Mouse (Mus musculus): ENCODE results near the gene Smim14. TPM values are rescaled to one million over a fixed set of nuclear protein-coding genes. Genes with fewer than 3 reads are reported as not detected.

The Smim14 gene
- polyA plus RNA-seq, 1 experiment from 2014 or later, result 177 TPM

- ATAC-seq (ENCODE audit: insufficient read depth, low FRiP score, low read depth), result peak; percentile 88
- Histone ChIP-seq H3K27me3 (replicated peaks) (no peaks in the 10 kb centered on the region), H3K4me3 (replicated peaks) (no peak overlapping the region), H3K9ac (no peak overlapping the region), H3K9me3 (no peaks in the 10 kb centered on the region), H3K4me1 (no peaks in the 10 kb centered on the region), H3K27ac (peak overlapping the region; percentile 55; the same call in 1 of the 2 replicates), H3K4me2 (no peak overlapping the region), H3K36me3 (no peaks in the 10 kb centered on the region)
- WGBS, result 33% methylated on average over 5 of the region's 5 CpGs
These were observed 22.2 kb downstream of the Smim14 start for GRCm38 (mm10) chr5:65514635-65515278.

- H3K27ac ChIP-seq, result peak overlapping the region; percentile 10; the same call in 1 of the 2 replicates
- 73% methylated on average over 3 of the region's 3 CpGs for WGBS
These were observed 23.5 kb downstream of the Smim14 start for GRCm38 (mm10) chr5:65513506-65513905.

GRCm38 (mm10) chr5:65508395-65508794 is 28.6 kb downstream of the Smim14 start:
- no peak for ATAC-seq (ENCODE audit: insufficient read depth, low FRiP score, low read depth)
- Histone ChIP-seq H3K9ac (no peak overlapping the region), H3K4me1 (no peaks in the 10 kb centered on the region), H3K36me3 (no peaks in the 10 kb centered on the region), H3K4me3 (replicated peaks) (no peak overlapping the region), H3K4me2 (no peak overlapping the region), H3K27me3 (replicated peaks) (no peaks in the 10 kb centered on the region), H3K9me3 (no peaks in the 10 kb centered on the region), H3K27ac (no peak overlapping the region)
- 78% methylated on average over 8 of the region's 8 CpGs for WGBS

More at GRCm38 (mm10) chr5:65513506-65513905, 23.5 kb downstream of the Smim14 start:
- Histone ChIP-seq H3K9ac (no peak overlapping the region), H3K36me3 (no peaks in the 10 kb centered on the region), H3K4me3 (replicated peaks) (no peak overlapping the region), H3K4me2 (no peak overlapping the region), H3K9me3 (no peaks in the 10 kb centered on the region), H3K4me1 (no peaks in the 10 kb centered on the region), H3K27me3 (replicated peaks) (no peaks in the 10 kb centered on the region)
- no peak for ATAC-seq (ENCODE audit: insufficient read depth, low FRiP score, low read depth)

- Histone ChIP-seq H3K4me3 (replicated peaks) (no peak overlapping the region), H3K4me2 (peak overlapping the region; percentile 36)
These were observed 31.2 kb downstream of the Smim14 start for GRCm38 (mm10) chr5:65505786-65506185.

GRCm38 (mm10) chr5:65501407-65501806 is 35.6 kb downstream of the Smim14 start:
- H3K4me3 ChIP-seq (replicated peaks), result no peak overlapping the region
- no peak for ATAC-seq (ENCODE audit: insufficient read depth, low FRiP score, low read depth)
- whole genome bisulfite sequencing, result 69% methylated on average over 9 of the region's 9 CpGs
- no peaks in the 10 kb centered on the region for H3K9me3 ChIP-seq
- no peaks in the 10 kb centered on the region for H3K4me1 ChIP-seq
- no peaks in the 10 kb centered on the region for H3K36me3 ChIP-seq
- no peak overlapping the region for H3K27ac ChIP-seq
- H3K27me3 ChIP-seq (replicated peaks), result no peaks in the 10 kb centered on the region
- H3K4me2 ChIP-seq, result no peak overlapping the region
- H3K9ac ChIP-seq, result no peak overlapping the region

More at GRCm38 (mm10) chr5:65505786-65506185, 31.2 kb downstream of the Smim14 start:
- Histone ChIP-seq H3K36me3 (no peaks in the 10 kb centered on the region), H3K9ac (no peak overlapping the region), H3K27ac (no peak overlapping the region), H3K27me3 (replicated peaks) (no peaks in the 10 kb centered on the region), H3K4me1 (no peaks in the 10 kb centered on the region), H3K9me3 (no peaks in the 10 kb centered on the region)
- ATAC-seq (ENCODE audit: insufficient read depth, low FRiP score, low read depth), result no peak
- WGBS, result 8% methylated on average over 8 of the region's 8 CpGs

GRCm38 (mm10) chr5:65500231-65500630 is 36.8 kb downstream of the Smim14 start:
- no peak overlapping the region for H3K27ac ChIP-seq
- ATAC-seq (ENCODE audit: insufficient read depth, low FRiP score, low read depth), result no peak
- H3K9ac ChIP-seq, result no peak overlapping the region
- no peak overlapping the region for H3K4me3 ChIP-seq (replicated peaks)
- 81% methylated on average over 7 of the region's 7 CpGs for WGBS
- H3K4me1 ChIP-seq, result no peaks in the 10 kb centered on the region
- no peaks in the 10 kb centered on the region for H3K36me3 ChIP-seq
- no peak overlapping the region for H3K4me2 ChIP-seq
- H3K9me3 ChIP-seq, result no peaks in the 10 kb centered on the region
- no peaks in the 10 kb centered on the region for H3K27me3 ChIP-seq (replicated peaks)

- under 1% methylated on average over 62 of the region's 69 CpGs for WGBS
- Histone ChIP-seq H3K27ac (peak within 1 kb of the TSS; percentile 97), H3K9ac (peak within 1 kb of the TSS; percentile 94), H3K4me1 (0 out of 2 replicates have a peak, but pooled peaks cover 11% of the 10 kb centered on the region), H3K4me3 (replicated peaks) (peak within 1 kb of the TSS; percentile 96), H3K9me3 (no peaks in the 10 kb centered on the region), H3K36me3 (no peaks in the 10 kb centered on the region), H3K4me2 (peak within 1 kb of the TSS; percentile 74), H3K27me3 (replicated peaks) (no peaks in the 10 kb centered on the region)
- peak; percentile 97 for ATAC-seq (ENCODE audit: insufficient read depth, low FRiP score, low read depth)
These were observed 44.1 kb downstream of the Smim14 start, which contains the start of gene Gm43552 for GRCm38 (mm10) chr5:65492716-65493531. Gene Gm43552 (minus strand): TSS chr5:65492833.

- under 1% methylated on average over 54 of the region's 57 CpGs for WGBS
- Histone ChIP-seq H3K9me3 (no peaks in the 10 kb centered on the region), H3K4me1 (0 out of 2 replicates have a peak, but pooled peaks cover 11% of the 10 kb centered on the region), H3K4me3 (replicated peaks) (peak overlapping the region; percentile 96), H3K4me2 (peak overlapping the region; percentile 74), H3K27ac (peak overlapping the region; percentile 97), H3K9ac (peak overlapping the region; percentile 94), H3K27me3 (replicated peaks) (no peaks in the 10 kb centered on the region), H3K36me3 (no peaks in the 10 kb centered on the region)
- peak; percentile 83 for ATAC-seq (ENCODE audit: insufficient read depth, low FRiP score, low read depth)
These were observed 44.9 kb downstream of the Smim14 start for GRCm38 (mm10) chr5:65491767-65492715.

GRCm38 (mm10) chr5:65489830-65490229 is 47.2 kb downstream of the Smim14 start:
- H3K4me3 ChIP-seq (replicated peaks), result no peak overlapping the region
- H3K9ac ChIP-seq, result no peak overlapping the region
- WGBS, result 71% methylated on average over 4 of the region's 4 CpGs
- no peak overlapping the region for H3K27ac ChIP-seq
- no peak overlapping the region for H3K4me2 ChIP-seq
- H3K36me3 ChIP-seq, result no peaks in the 10 kb centered on the region
- H3K9me3 ChIP-seq, result no peaks in the 10 kb centered on the region
- ATAC-seq (ENCODE audit: insufficient read depth, low FRiP score, low read depth), result no peak
- no peaks in the 10 kb centered on the region for H3K27me3 ChIP-seq (replicated peaks)
- 0 out of 2 replicates have a peak, but pooled peaks cover 11% of the 10 kb centered on the region for H3K4me1 ChIP-seq

- Histone ChIP-seq H3K27ac (no peak overlapping the region), H3K36me3 (no peaks in the 10 kb centered on the region), H3K4me2 (no peak overlapping the region), H3K9ac (no peak overlapping the region), H3K4me3 (replicated peaks) (no peak overlapping the region), H3K9me3 (no peaks in the 10 kb centered on the region), H3K4me1 (0 out of 2 replicates have a peak, but pooled peaks cover 11% of the 10 kb centered on the region), H3K27me3 (replicated peaks) (no peaks in the 10 kb centered on the region)
- 74% methylated on average over 7 of the region's 7 CpGs for WGBS
- ATAC-seq (ENCODE audit: insufficient read depth, low FRiP score, low read depth), result no peak
These were observed 48.3 kb downstream of the Smim14 start for GRCm38 (mm10) chr5:65488725-65489124.

- WGBS, result 79% methylated on average over 10 of the region's 10 CpGs
These were observed 49.6 kb downstream of the Smim14 start for GRCm38 (mm10) chr5:65487381-65487780.

More at GRCm38 (mm10) chr5:65487381-65487780, 49.6 kb downstream of the Smim14 start:
- H3K27ac ChIP-seq, result no peak overlapping the region
- no peak overlapping the region for H3K9ac ChIP-seq
- H3K4me3 ChIP-seq (replicated peaks), result no peak overlapping the region
- H3K4me1 ChIP-seq, result 0 out of 2 replicates have a peak, but pooled peaks cover 8% of the 10 kb centered on the region
- no peak for ATAC-seq (ENCODE audit: insufficient read depth, low FRiP score, low read depth)
- H3K4me2 ChIP-seq, result no peak overlapping the region
- no peaks in the 10 kb centered on the region for H3K36me3 ChIP-seq
- H3K9me3 ChIP-seq, result no peaks in the 10 kb centered on the region
- no peaks in the 10 kb centered on the region for H3K27me3 ChIP-seq (replicated peaks)

All from stomach, embryonic 15.5 days (tissue).